Mouse (Mus musculus): Measurements from ENCODE around the gene Drc3.

Drc3 gene

GRCm38 (mm10) chr11:60352559-60353411 lies at the start of gene Drc3, which contains the start of gene Tom1l2:
Gene Drc3 (plus strand): TSS chr11:60353329.
Gene Tom1l2 (minus strand): TSS chr11:60352905.
- peak; percentile 100 for DNase-seq (ENCODE audit: low read depth)

- no peak for DNase-seq (ENCODE audit: low read depth)
Measured at GRCm38 (mm10) chr11:60303497-60303896, 49.6 kb upstream of the Drc3 start.

GRCm38 (mm10) chr11:60305611-60306010 lies 47.5 kb upstream of the Drc3 start:
- DNase-seq (ENCODE audit: low read depth) = peak; percentile 76

- peak; percentile 70 for DNase-seq (ENCODE audit: low read depth)
Measured at GRCm38 (mm10) chr11:60306834-60307233, 46.3 kb upstream of the Drc3 start.

- peak; percentile 42 for DNase-seq (ENCODE audit: low read depth)
Measured at GRCm38 (mm10) chr11:60307375-60307825, 45.7 kb upstream of the Drc3 start.

GRCm38 (mm10) chr11:60308061-60308460 lies 45.1 kb upstream of the Drc3 start:
- peak; percentile 69 for DNase-seq (ENCODE audit: low read depth)

- DNase-seq (ENCODE audit: low read depth) = no peak
Measured at GRCm38 (mm10) chr11:60308506-60309116, 44.5 kb upstream of the Drc3 start.

- DNase-seq (ENCODE audit: low read depth) = no peak
Measured at GRCm38 (mm10) chr11:60309875-60310274, 43.3 kb upstream of the Drc3 start.

GRCm38 (mm10) chr11:60311025-60311854 lies 41.9 kb upstream of the Drc3 start:
- no peak for DNase-seq (ENCODE audit: low read depth)

- DNase-seq (ENCODE audit: low read depth) = no peak
Measured at GRCm38 (mm10) chr11:60316250-60316649, 36.9 kb upstream of the Drc3 start.

GRCm38 (mm10) chr11:60316883-60317282 lies 36.2 kb upstream of the Drc3 start:
- DNase-seq (ENCODE audit: low read depth) = no peak

- DNase-seq (ENCODE audit: low read depth) = no peak
Measured at GRCm38 (mm10) chr11:60317376-60318102, 35.6 kb upstream of the Drc3 start.

GRCm38 (mm10) chr11:60318716-60319115 lies 34.4 kb upstream of the Drc3 start:
- DNase-seq (ENCODE audit: low read depth) = no peak

- DNase-seq (ENCODE audit: low read depth) = peak; percentile 29
Measured at GRCm38 (mm10) chr11:60319257-60320066, 33.7 kb upstream of the Drc3 start.

GRCm38 (mm10) chr11:60320426-60321037 lies 32.6 kb upstream of the Drc3 start:
- peak; percentile 77 for DNase-seq (ENCODE audit: low read depth)

- DNase-seq (ENCODE audit: low read depth) = no peak
Measured at GRCm38 (mm10) chr11:60321438-60321837, 31.7 kb upstream of the Drc3 start.

- peak; percentile 65 for DNase-seq (ENCODE audit: low read depth)
Measured at GRCm38 (mm10) chr11:60323731-60324130, 29.4 kb upstream of the Drc3 start.

GRCm38 (mm10) chr11:60330551-60330950 lies 22.6 kb upstream of the Drc3 start:
- DNase-seq (ENCODE audit: low read depth) = no peak

- no peak for DNase-seq (ENCODE audit: low read depth)
Measured at GRCm38 (mm10) chr11:60333461-60333860, 19.7 kb upstream of the Drc3 start.

GRCm38 (mm10) chr11:60334124-60334523 lies 19.0 kb upstream of the Drc3 start:
- no peak for DNase-seq (ENCODE audit: low read depth)

Measured in 416B (cell line).